Mouse (Mus musculus): ENCODE measurements around the gene Slamf6. TPM values are rescaled to one million over a fixed set of nuclear protein-coding genes. Genes with fewer than 3 reads are reported as not detected.

The Slamf6 gene
- total and polyA plus RNA-seq, 3 experiments = 0.01 TPM; not detected in 2

GRCm38 (mm10) chr1:171991883-171992282, 74.6 kb downstream of the Slamf6 start:
- H3K79me2 ChIP-seq (ENCODE audit: control insufficient read depth, insufficient read depth, low read length, poor library complexity) = no peaks in the 10 kb centered on the region
- no peaks in the 10 kb centered on the region for H3K27me3 ChIP-seq (ENCODE audit: control insufficient read depth in 1 of 2, insufficient read depth in 2 of 2, low read length in 2 of 2)
- peaks cover 1 to 10% of the 10 kb centered on the region in 2 experiments for H3K4me1 ChIP-seq (ENCODE audit: control insufficient read depth in 1 of 2, insufficient read depth in 2 of 2, low read length in 2 of 2)
- no peaks in the 10 kb centered on the region for H3K9me3 ChIP-seq (replicated peaks; ENCODE audit: insufficient read depth, low read length)
- H3K27ac ChIP-seq (ENCODE audit: control insufficient read depth, low read depth, low read length) = no peak overlapping the region
- TF ChIP-seq GABPA (IDR thresholded peaks at IDR 0.05; ENCODE audit: low read depth, low read length) (no peak), ZC3H11A (IDR thresholded peaks at IDR 0.05; ENCODE audit: low read depth, low read length) (no peak), POLR2AphosphoS2 (IDR thresholded peaks at IDR 0.05; ENCODE audit: low read length) (no peak), JUND (IDR thresholded peaks at IDR 0.05; ENCODE audit: low read depth, low read length) (no peak), USF2 (IDR thresholded peaks at IDR 0.05; ENCODE audit: borderline replicate concordance in 1 of 2, insufficient read depth in 1 of 2, low read depth in 1 of 2, low read length in 2 of 2) (no peak), MEF2A (IDR thresholded peaks at IDR 0.05; ENCODE audit: extremely low read depth, insufficient replicate concordance, low read depth, low read length, poor library complexity, severe bottlenecking) (no peak), RAD21 (IDR thresholded peaks at IDR 0.05; ENCODE audit: low read depth, low read length) (no peak), POLR2AphosphoS5 (IDR thresholded peaks at IDR 0.05; ENCODE audit: borderline replicate concordance, low read depth, low read length) (no peak), E2F4 (IDR thresholded peaks at IDR 0.05; ENCODE audit: borderline replicate concordance, low read depth, low read length) (no peak), ZMIZ1 (IDR thresholded peaks at IDR 0.05; ENCODE audit: low read depth, low read length) (no peak), CHD2 (IDR thresholded peaks at IDR 0.05; ENCODE audit: low read length) (no peak), MAFK (IDR thresholded peaks at IDR 0.05; ENCODE audit: borderline replicate concordance, low read depth, low read length) (no peak), CTCF (IDR thresholded peaks at IDR 0.05 in 2 of 3, conservative IDR thresholded peaks at IDR 0.05 in 1 of 3; ENCODE audit: control insufficient read depth in 1 of 3, insufficient read depth in 1 of 3, low read depth in 2 of 3, low read length in 3 of 3, poor library complexity in 1 of 3, severe bottlenecking in 1 of 3) (no peak), SIN3A (IDR thresholded peaks at IDR 0.05; ENCODE audit: low read length) (no peak), HCFC1 (IDR thresholded peaks at IDR 0.05; ENCODE audit: low read depth, low read length) (no peak), TCF12 (IDR thresholded peaks at IDR 0.05; ENCODE audit: low read depth, low read length) (no peak)
- no peak overlapping the region for H3K9ac ChIP-seq (ENCODE audit: control insufficient read depth, low read depth, low read length, poor library complexity, severe bottlenecking)
- no peak overlapping the region for H3K4me3 ChIP-seq (ENCODE audit: control insufficient read depth in 1 of 2, insufficient read depth in 1 of 2, low read depth in 2 of 2, low read length in 2 of 2)
- no peak for DNase-seq (ENCODE audit: low read depth, low spot score)
- H3K36me3 ChIP-seq (ENCODE audit: control insufficient read depth in 1 of 2, insufficient read depth in 2 of 2, low read length in 2 of 2) = peaks cover 0 to 15% of the 10 kb centered on the region in 2 experiments; a peak in 2 of 4 replicates

- DNase-seq (ENCODE audit: low read depth, low spot score) = no peak
- H3K9me3 ChIP-seq (replicated peaks; ENCODE audit: insufficient read depth, low read length) = no peaks in the 10 kb centered on the region
- H3K36me3 ChIP-seq (ENCODE audit: control insufficient read depth in 1 of 2, insufficient read depth in 2 of 2, low read length in 2 of 2) = peaks cover 0 to 15% of the 10 kb centered on the region in 2 experiments; a peak in 2 of 4 replicates
- H3K79me2 ChIP-seq (ENCODE audit: control insufficient read depth, insufficient read depth, low read length, poor library complexity) = no peaks in the 10 kb centered on the region
- H3K4me3 ChIP-seq (ENCODE audit: control insufficient read depth in 1 of 2, insufficient read depth in 1 of 2, low read depth in 2 of 2, low read length in 2 of 2) = no peak overlapping the region
- H3K9ac ChIP-seq (ENCODE audit: control insufficient read depth, low read depth, low read length, poor library complexity, severe bottlenecking) = no peak overlapping the region
- TF ChIP-seq RCOR1 (IDR thresholded peaks at IDR 0.05; ENCODE audit: low read depth, low read length) (no peak), NELFE (IDR thresholded peaks at IDR 0.05; ENCODE audit: low read depth, low read length) (no peak), JUND (IDR thresholded peaks at IDR 0.05; ENCODE audit: low read depth, low read length) (no peak), TAL1 (IDR thresholded peaks at IDR 0.05; ENCODE audit: low read length) (no peak), MAZ (IDR thresholded peaks at IDR 0.05; ENCODE audit: low read depth, low read length) (no peak), ELF1 (IDR thresholded peaks at IDR 0.05; ENCODE audit: low read depth, low read length) (no peak), BHLHE40 (IDR thresholded peaks at IDR 0.05; ENCODE audit: borderline replicate concordance, low read depth, low read length) (no peak), KAT2A (conservative IDR thresholded peaks at IDR 0.05; ENCODE audit: low read depth, low read length) (no peak), USF2 (IDR thresholded peaks at IDR 0.05; ENCODE audit: borderline replicate concordance in 1 of 2, insufficient read depth in 1 of 2, low read depth in 1 of 2, low read length in 2 of 2) (no peak), SMC3 (IDR thresholded peaks at IDR 0.05; ENCODE audit: low read depth, low read length) (no peak), GABPA (IDR thresholded peaks at IDR 0.05; ENCODE audit: low read depth, low read length) (no peak), GATA1 (IDR thresholded peaks at IDR 0.05; ENCODE audit: low read depth, low read length) (no peak), TCF12 (IDR thresholded peaks at IDR 0.05; ENCODE audit: low read depth, low read length) (no peak)
- no peak overlapping the region for H3K27ac ChIP-seq (ENCODE audit: control insufficient read depth, low read depth, low read length)
- peaks cover 1 to 10% of the 10 kb centered on the region in 2 experiments for H3K4me1 ChIP-seq (ENCODE audit: control insufficient read depth in 1 of 2, insufficient read depth in 2 of 2, low read length in 2 of 2)
- no peaks in the 10 kb centered on the region for H3K27me3 ChIP-seq (ENCODE audit: control insufficient read depth in 1 of 2, insufficient read depth in 2 of 2, low read length in 2 of 2)
Observed at GRCm38 (mm10) chr1:171992901-171993530, 75.7 kb downstream of the Slamf6 start.

Measured in MEL (cell line).